In the genomic region with DNA sequence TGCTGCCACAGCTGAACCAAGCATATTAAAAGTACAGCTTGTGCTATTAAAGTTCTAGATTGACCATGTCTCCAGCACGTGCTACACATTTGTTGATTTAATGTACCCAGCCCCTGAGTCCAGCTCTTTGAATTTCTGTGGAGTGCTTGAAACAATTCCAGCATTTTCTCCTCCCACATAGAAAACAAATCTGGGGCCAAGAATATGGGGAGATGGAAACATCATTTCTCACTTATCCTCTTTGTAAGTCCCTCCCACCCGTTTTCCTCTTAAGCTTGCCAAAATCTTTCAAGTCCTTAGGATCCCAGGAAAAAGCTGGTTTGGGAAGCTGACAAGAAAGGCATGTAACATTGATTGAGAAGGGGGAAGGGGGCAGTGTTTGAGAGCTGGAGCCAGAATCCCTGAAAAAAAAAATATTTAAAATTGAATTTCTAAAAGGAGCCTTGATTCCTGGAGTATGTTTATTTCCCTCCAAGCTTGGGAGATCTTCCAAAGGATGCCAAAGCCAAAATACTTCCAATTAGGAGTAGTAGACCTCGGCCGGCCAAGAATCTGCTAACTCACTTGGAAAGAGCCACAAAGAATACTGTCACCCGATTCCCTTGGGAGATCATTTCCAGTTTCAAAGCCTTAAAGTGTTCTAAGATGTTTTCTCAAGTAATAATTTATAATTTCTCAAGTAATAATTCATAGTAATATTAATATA, we compare ENCODE assay signal across 8 mouse cellular contexts.
DNase-seq lines count a peak whose midpoint lies in the region; ATAC-seq and TF ChIP-seq lines count a peak whose summit lies in the region.

No protein-coding gene starts in this region.

- no peaks in the 10 kb centered on the region for H3K79me2 ChIP-seq in liver, adult 2 months (ENCODE audit: control insufficient read depth, insufficient read depth, low read length)

- no peaks in the 10 kb centered on the region for H3K36me3 ChIP-seq in liver, adult 2 months (ENCODE audit: control insufficient read depth, insufficient read depth, low read length)
- H3K36me3 ChIP-seq in liver, embryonic 12.5 days, result no peaks in the 10 kb centered on the region
- H3K36me3 ChIP-seq in kidney, adult 2 months (ENCODE audit: control insufficient read depth, insufficient read depth, low read length), result no peaks in the 10 kb centered on the region

- WGBS in liver, adult 2 months, result 71% methylated on average over 5 of the region's 5 CpGs
- WGBS in liver, embryonic 12.5 days (ENCODE audit: insufficient replicate concordance), result 62% methylated on average over 5 of the region's 5 CpGs
- 41% methylated on average over 5 of the region's 5 CpGs for WGBS in kidney, adult 2 months

- H3K9ac ChIP-seq in liver, adult 2 months (ENCODE audit: low read depth, low read length), result no peak overlapping the region
- H3K9ac ChIP-seq in liver, embryonic 12.5 days, result no peak overlapping the region

- no peak overlapping the region for H3K4me3 ChIP-seq in liver, adult 2 months (ENCODE audit: insufficient read depth, low read depth, low read length)
- H3K4me3 ChIP-seq in liver, embryonic 12.5 days, result no peak overlapping the region
- H3K4me3 ChIP-seq in kidney, adult 2 months (ENCODE audit: insufficient read depth, low read depth, low read length), result no peak overlapping the region

- H3K9me3 ChIP-seq in liver, embryonic 12.5 days (replicated peaks), result no peaks in the 10 kb centered on the region

- TF ChIP-seq POLR2A in liver, adult 2 months (IDR thresholded peaks at IDR 0.05; ENCODE audit: extremely low read depth, insufficient read depth, low read length), result no peak
- TF ChIP-seq POLR2A in kidney, adult 2 months (IDR thresholded peaks at IDR 0.05; ENCODE audit: low read depth, low read length), result no peak

- no peak for TF ChIP-seq CTCF in liver, adult 2 months (IDR thresholded peaks at IDR 0.05; ENCODE audit: low read depth, low read length)
- TF ChIP-seq CTCF in kidney, adult 2 months (conservative IDR thresholded peaks at IDR 0.05; ENCODE audit: insufficient read depth, insufficient read length, low read depth, low read length), result no peak

- H3K27ac ChIP-seq in liver, adult 2 months (replicated peaks; ENCODE audit: insufficient read depth, low read depth, low read length), result no peak overlapping the region
- H3K27ac ChIP-seq in liver, embryonic 12.5 days, result no peak overlapping the region
- H3K27ac ChIP-seq in kidney, adult 2 months (ENCODE audit: insufficient read depth, low read depth, low read length), result peak overlapping the region; percentile 23; the same call in 1 of the 2 replicates

- no peak overlapping the region for H3K4me2 ChIP-seq in liver, embryonic 12.5 days

- H3K27me3 ChIP-seq in liver, adult 2 months (ENCODE audit: control insufficient read depth, insufficient read depth, low read length), result no peaks in the 10 kb centered on the region
- no peaks in the 10 kb centered on the region for H3K27me3 ChIP-seq in liver, embryonic 12.5 days (replicated peaks)
- no peaks in the 10 kb centered on the region for H3K27me3 ChIP-seq in kidney, adult 2 months (replicated peaks; ENCODE audit: control insufficient read depth, insufficient read depth, low read length)

- peak; percentile 19 to 30 for DNase-seq in cerebellum, postnatal 14 days
- DNase-seq in cerebellum, adult 9-10 months, result no peak
- peak; percentile 62 for DNase-seq in liver, adult 2 months (ENCODE audit: extremely low read depth, low read depth, low spot score)
- peak; percentile 78 for DNase-seq in kidney, adult 2 months
- DNase-seq in lung, postnatal 10 days, result peak; percentile 75
- DNase-seq in adrenal gland, postnatal 4 days (ENCODE audit: low spot score in 2 of 2), result no peak
- no peak for DNase-seq in ovary, postnatal 10 days (ENCODE audit: low spot score)

- H3K4me1 ChIP-seq in liver, adult 2 months (ENCODE audit: control insufficient read depth, insufficient read depth, low read length), result no peaks in the 10 kb centered on the region; the same call in 1 of the 2 replicates
- no peaks in the 10 kb centered on the region for H3K4me1 ChIP-seq in liver, embryonic 12.5 days
- H3K4me1 ChIP-seq in kidney, adult 2 months (ENCODE audit: control insufficient read depth, insufficient read depth, low read length), result no peaks in the 10 kb centered on the region

- no peak for ATAC-seq in liver, embryonic 12.5 days

Comparison
In these comparisons a context has a peak if more than half of its experiments do, and no peak if none do; other contexts are left out.
1. DNase-seq: peak in cerebellum, postnatal 14 days (2 of 2), liver, adult 2 months (single experiment), kidney, adult 2 months (single experiment) and lung, postnatal 10 days (single experiment); none in cerebellum, adult 9-10 months (single experiment), adrenal gland, postnatal 4 days (0 of 2) and ovary, postnatal 10 days (single experiment).